Mouse (Mus musculus): ENCODE data around the gene Igfbp4. TPM values are rescaled to one million over a fixed set of nuclear protein-coding genes. Genes with fewer than 3 reads are reported as not detected.
A peak's percentile ranks its signal among the peaks of the same experiment; 100 is the strongest.

Gene Igfbp4
- polyA plus RNA-seq, 1 experiment from 2014 or later = 513 TPM

DNA sequence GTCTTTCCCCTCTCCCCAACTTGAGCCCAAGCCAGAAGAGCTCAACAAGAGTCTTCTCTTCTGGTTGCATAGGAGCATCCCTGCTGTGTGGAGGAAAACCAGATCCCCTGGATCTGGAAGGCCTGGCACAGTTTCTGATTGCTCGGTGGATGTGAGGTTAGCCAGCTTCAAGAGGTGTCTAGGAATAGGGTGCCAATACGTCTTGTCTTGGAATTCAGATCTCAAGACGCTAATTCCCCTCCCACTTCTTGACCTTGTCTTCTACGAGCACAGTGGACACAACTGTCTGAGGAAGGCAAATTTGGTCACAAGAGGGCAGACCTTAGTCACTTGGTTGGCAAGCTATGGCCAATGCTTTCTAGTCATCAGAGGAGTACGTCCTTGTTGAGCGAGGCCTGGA is 2.6 kb downstream of the Igfbp4 start:
- 51% methylated on average over 6 of the region's 6 CpGs for WGBS
- Histone ChIP-seq H3K27me3 (replicated peaks) (no peaks in the 10 kb centered on the region), H3K4me2 (peak overlapping the region; percentile 38), H3K27ac (no peak overlapping the region), H3K4me1 (peaks cover 51% of the 10 kb centered on the region), H3K9me3 (no peaks in the 10 kb centered on the region), H3K36me3 (peaks cover 7% of the 10 kb centered on the region; the same call in 1 of the 2 replicates), H3K4me3 (replicated peaks) (peak overlapping the region; percentile 1; the same call in 1 of the 2 replicates), H3K9ac (no peak overlapping the region)
- ATAC-seq (ENCODE audit: insufficient read depth, low FRiP score, low read depth) = no peak

DNA sequence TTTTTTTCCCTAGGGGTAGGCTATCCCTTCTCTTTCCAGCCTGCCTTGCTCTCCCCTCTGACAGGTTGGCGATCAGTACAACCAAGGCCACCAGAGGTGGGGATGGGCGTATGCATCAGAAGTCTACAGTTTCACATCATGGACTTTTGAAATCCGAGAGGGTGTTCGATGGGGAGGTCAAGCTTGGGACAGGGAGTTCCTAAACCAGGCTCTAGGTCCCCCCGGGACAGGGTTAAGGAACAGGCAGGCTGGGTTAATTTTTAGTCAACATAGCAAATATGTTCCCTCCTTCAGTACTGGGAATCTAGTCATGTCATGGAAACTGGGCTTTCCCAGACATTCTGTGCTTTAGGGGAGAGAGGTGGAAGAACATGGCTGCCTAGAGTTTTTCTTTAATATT is 3.3 kb downstream of the Igfbp4 start:
- Histone ChIP-seq H3K9me3 (no peaks in the 10 kb centered on the region), H3K4me2 (peak overlapping the region; percentile 38), H3K4me1 (peaks cover 51% of the 10 kb centered on the region), H3K9ac (no peak overlapping the region), H3K36me3 (peaks cover 14% of the 10 kb centered on the region; the same call in 1 of the 2 replicates), H3K4me3 (replicated peaks) (no peak overlapping the region), H3K27me3 (replicated peaks) (no peaks in the 10 kb centered on the region), H3K27ac (no peak overlapping the region)
- no peak for ATAC-seq (ENCODE audit: insufficient read depth, low FRiP score, low read depth)
- WGBS = 63% methylated on average over 5 of the region's 5 CpGs

DNA sequence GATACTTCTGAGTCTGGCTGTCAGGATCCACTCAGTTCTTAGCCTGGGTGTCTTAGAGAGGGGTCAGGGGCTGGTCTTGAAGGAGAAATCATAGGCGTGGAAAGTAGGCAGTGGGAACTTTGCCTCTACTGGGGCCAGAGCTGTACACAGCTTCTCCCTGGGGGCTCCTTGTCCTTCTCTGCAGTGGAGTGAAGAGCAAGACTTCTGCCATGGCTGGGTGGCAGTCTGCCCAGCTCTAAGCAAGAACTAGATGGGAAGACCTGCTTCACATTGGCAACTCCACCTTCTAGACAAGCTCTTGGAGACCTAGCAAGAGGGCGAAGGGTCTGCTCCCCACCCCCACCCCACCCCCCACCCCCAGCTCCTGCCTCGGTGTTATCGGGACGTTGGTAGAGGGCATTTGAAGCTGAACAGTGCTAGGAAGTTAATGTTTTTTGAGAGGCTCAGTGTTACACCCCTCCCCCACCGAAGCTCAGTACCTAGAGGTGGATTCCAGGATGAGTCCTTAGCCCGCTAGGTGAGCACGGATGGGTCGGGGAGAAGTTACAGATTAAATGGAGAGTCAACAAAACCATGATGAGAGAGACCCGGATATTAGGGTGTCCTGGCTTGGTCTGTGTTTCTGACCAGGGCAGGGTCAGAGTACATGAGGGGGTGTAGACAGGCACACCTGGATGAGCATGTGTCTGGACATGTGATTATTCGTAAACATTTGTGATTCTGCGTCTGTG is 4.3 kb downstream of the Igfbp4 start:
- Histone ChIP-seq H3K9me3 (no peaks in the 10 kb centered on the region), H3K27me3 (replicated peaks) (no peaks in the 10 kb centered on the region), H3K9ac (no peak overlapping the region), H3K36me3 (peaks cover 22% of the 10 kb centered on the region), H3K27ac (peak overlapping the region; percentile 87; the same call in 1 of the 2 replicates), H3K4me2 (peak overlapping the region; percentile 38), H3K4me3 (replicated peaks) (no peak overlapping the region), H3K4me1 (peaks cover 51% of the 10 kb centered on the region)
- ATAC-seq (ENCODE audit: insufficient read depth, low FRiP score, low read depth) = no peak
- 56% methylated on average over 12 of the region's 12 CpGs for WGBS

DNA sequence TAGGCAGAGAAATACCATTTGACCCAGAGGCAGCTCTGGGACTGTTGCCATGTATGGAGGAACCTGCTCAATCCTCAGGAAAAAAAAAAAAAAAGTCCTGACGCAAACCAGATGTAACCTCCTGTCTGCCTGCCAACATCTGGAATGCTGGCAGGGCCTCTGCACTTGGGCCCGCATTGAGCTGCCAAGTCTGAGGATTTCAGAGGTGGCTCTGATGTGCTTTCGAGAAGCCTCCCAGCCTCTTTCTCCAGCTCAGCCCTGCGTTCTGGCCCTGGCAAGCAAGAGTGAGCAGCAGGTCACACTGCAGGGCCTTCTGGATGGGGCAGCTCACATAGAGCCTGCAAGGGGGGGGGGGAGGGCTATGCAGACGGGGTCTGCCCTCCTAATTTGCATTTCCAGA is 6.1 kb downstream of the Igfbp4 start:
- peaks cover 51% of the 10 kb centered on the region for H3K4me1 ChIP-seq
- peak overlapping the region; percentile 87 for H3K27ac ChIP-seq
- H3K27me3 ChIP-seq (replicated peaks) = no peaks in the 10 kb centered on the region
- WGBS = 19% methylated on average over 5 of the region's 5 CpGs
- no peak overlapping the region for H3K4me3 ChIP-seq (replicated peaks)
- ATAC-seq (ENCODE audit: insufficient read depth, low FRiP score, low read depth) = peak; percentile 45; the same call in 1 of the 2 replicates
- H3K9ac ChIP-seq = no peak overlapping the region
- H3K4me2 ChIP-seq = peak overlapping the region; percentile 38
- H3K36me3 ChIP-seq = peaks cover 38% of the 10 kb centered on the region
- no peaks in the 10 kb centered on the region for H3K9me3 ChIP-seq

GRCm38 (mm10) chr11:99047643-99048042 is 6.6 kb downstream of the Igfbp4 start:
- Histone ChIP-seq H3K9me3 (no peaks in the 10 kb centered on the region), H3K4me3 (replicated peaks) (no peak overlapping the region), H3K9ac (no peak overlapping the region), H3K27me3 (replicated peaks) (no peaks in the 10 kb centered on the region), H3K36me3 (peaks cover 43% of the 10 kb centered on the region), H3K27ac (peak overlapping the region; percentile 87), H3K4me2 (peak overlapping the region; percentile 38; the same call in 1 of the 2 replicates), H3K4me1 (peaks cover 51% of the 10 kb centered on the region)
- 0 out of 2 replicates have a peak, but pooled peaks have one; percentile 20 for ATAC-seq (ENCODE audit: insufficient read depth, low FRiP score, low read depth)
- 37% methylated on average over 2 of the region's 2 CpGs for WGBS

GRCm38 (mm10) chr11:99055143-99055542 is 14.1 kb downstream of the Igfbp4 start:
- H3K27ac ChIP-seq = peak overlapping the region; percentile 81

GRCm38 (mm10) chr11:99055571-99056452 is 14.8 kb downstream of the Igfbp4 start:
- Histone ChIP-seq H3K4me3 (replicated peaks) (no peak overlapping the region), H3K27ac (peak overlapping the region; percentile 81), H3K4me1 (peaks cover 18% of the 10 kb centered on the region), H3K9me3 (no peaks in the 10 kb centered on the region), H3K27me3 (replicated peaks) (no peaks in the 10 kb centered on the region), H3K4me2 (no peak overlapping the region), H3K36me3 (peaks cover 18% of the 10 kb centered on the region), H3K9ac (no peak overlapping the region)
- 19% methylated on average over 8 of the region's 8 CpGs for WGBS
- peak; percentile 60; the same call in 1 of the 2 replicates for ATAC-seq (ENCODE audit: insufficient read depth, low FRiP score, low read depth)

More at GRCm38 (mm10) chr11:99055143-99055542, 14.1 kb downstream of the Igfbp4 start:
- Histone ChIP-seq H3K4me1 (peaks cover 12% of the 10 kb centered on the region), H3K9ac (no peak overlapping the region), H3K4me2 (no peak overlapping the region), H3K4me3 (replicated peaks) (no peak overlapping the region), H3K9me3 (no peaks in the 10 kb centered on the region), H3K36me3 (peaks cover 23% of the 10 kb centered on the region), H3K27me3 (replicated peaks) (no peaks in the 10 kb centered on the region)
- no peak for ATAC-seq (ENCODE audit: insufficient read depth, low FRiP score, low read depth)
- 45% methylated on average over 4 of the region's 4 CpGs for WGBS

GRCm38 (mm10) chr11:99060435-99060834 is 19.4 kb downstream of the Igfbp4 start:
- H3K9ac ChIP-seq = no peak overlapping the region
- H3K4me1 ChIP-seq = peaks cover 18% of the 10 kb centered on the region
- H3K9me3 ChIP-seq = no peaks in the 10 kb centered on the region
- 61% methylated on average over 3 of the region's 3 CpGs for WGBS
- H3K4me3 ChIP-seq (replicated peaks) = no peak overlapping the region
- no peaks in the 10 kb centered on the region for H3K27me3 ChIP-seq (replicated peaks)
- H3K36me3 ChIP-seq = no peaks in the 10 kb centered on the region
- peak overlapping the region; percentile 36; the same call in 1 of the 2 replicates for H3K27ac ChIP-seq
- no peak for ATAC-seq (ENCODE audit: insufficient read depth, low FRiP score, low read depth)
- H3K4me2 ChIP-seq = no peak overlapping the region

DNA sequence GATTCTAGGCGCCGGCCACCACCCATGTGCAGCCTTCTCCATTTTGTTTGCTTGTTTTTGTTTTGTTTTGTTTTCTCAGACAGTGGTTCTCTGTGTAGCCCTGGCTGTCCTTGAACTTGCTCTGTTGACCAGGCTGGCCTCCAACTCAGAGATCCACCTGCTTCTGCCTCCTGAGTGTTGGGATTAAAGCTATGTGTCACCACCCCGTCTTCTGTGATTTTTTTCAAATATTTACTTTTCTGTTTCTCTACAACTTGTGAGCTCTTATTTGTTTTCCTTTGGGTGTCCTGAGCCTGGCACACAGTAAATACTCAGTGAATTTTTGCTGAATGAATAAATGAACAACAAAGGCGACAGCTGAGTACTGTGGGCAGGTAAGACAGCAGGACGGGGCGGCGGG is 21.6 kb downstream of the Igfbp4 start:
- no peak overlapping the region for H3K4me2 ChIP-seq
- no peak overlapping the region for H3K4me3 ChIP-seq (replicated peaks)
- no peaks in the 10 kb centered on the region for H3K36me3 ChIP-seq
- no peaks in the 10 kb centered on the region for H3K9me3 ChIP-seq
- H3K4me1 ChIP-seq = peaks cover 20% of the 10 kb centered on the region
- WGBS = 86% methylated on average over 7 of the region's 7 CpGs
- no peak overlapping the region for H3K27ac ChIP-seq
- no peak overlapping the region for H3K9ac ChIP-seq
- no peak for ATAC-seq (ENCODE audit: insufficient read depth, low FRiP score, low read depth)
- no peaks in the 10 kb centered on the region for H3K27me3 ChIP-seq (replicated peaks)

DNA sequence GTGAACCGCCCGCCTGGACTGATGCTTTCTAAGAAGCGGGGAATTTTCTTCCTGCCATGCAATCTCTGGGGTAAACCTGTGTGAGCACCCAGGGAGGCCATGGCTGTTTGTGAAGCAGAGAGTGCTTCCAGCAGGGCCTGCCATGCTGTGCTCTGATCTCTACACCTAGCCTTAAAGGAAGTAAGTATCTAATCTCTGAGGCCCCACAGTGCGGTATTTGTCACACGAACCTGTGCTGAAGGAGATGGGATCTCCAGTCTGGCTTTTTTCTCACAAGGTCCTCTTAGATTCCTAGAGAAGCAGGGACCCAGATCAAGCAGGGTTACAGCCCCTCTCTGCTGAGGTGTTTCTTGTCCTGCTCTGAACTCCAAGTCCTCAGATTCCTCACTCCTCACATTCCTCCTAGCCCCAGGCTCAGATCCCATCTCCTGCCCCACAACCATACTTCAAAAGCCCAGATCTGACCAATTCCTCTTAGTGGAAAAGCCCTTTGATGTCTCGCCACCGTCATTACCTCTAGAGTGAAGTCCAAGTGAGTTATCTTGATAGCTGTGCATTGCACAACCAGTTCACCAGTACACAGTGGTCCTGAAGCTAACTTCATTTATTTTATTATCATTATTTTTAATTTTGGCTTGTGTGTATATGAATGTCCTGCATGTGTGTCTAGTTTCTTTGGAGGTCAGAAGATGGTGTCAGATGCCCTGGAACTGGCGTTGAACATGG is 22.5 kb downstream of the Igfbp4 start:
- no peak for ATAC-seq (ENCODE audit: insufficient read depth, low FRiP score, low read depth)
- Histone ChIP-seq H3K36me3 (no peaks in the 10 kb centered on the region), H3K4me2 (no peak overlapping the region), H3K9ac (no peak overlapping the region), H3K9me3 (no peaks in the 10 kb centered on the region), H3K27ac (no peak overlapping the region), H3K4me3 (replicated peaks) (no peak overlapping the region), H3K27me3 (replicated peaks) (no peaks in the 10 kb centered on the region), H3K4me1 (peaks cover 20% of the 10 kb centered on the region)
- whole genome bisulfite sequencing = 49% methylated on average over 8 of the region's 8 CpGs

GRCm38 (mm10) chr11:99065353-99065752 is 24.3 kb downstream of the Igfbp4 start:
- Histone ChIP-seq H3K27me3 (replicated peaks) (no peaks in the 10 kb centered on the region), H3K4me3 (replicated peaks) (no peak overlapping the region), H3K27ac (no peak overlapping the region), H3K36me3 (no peaks in the 10 kb centered on the region), H3K9ac (no peak overlapping the region), H3K4me1 (peaks cover 16% of the 10 kb centered on the region), H3K9me3 (no peaks in the 10 kb centered on the region), H3K4me2 (no peak overlapping the region)
- no peak for ATAC-seq (ENCODE audit: insufficient read depth, low FRiP score, low read depth)
- 70% methylated on average over 3 of the region's 3 CpGs for whole genome bisulfite sequencing
